Mouse (Mus musculus) bone marrow macrophage, adult 2 months (primary cell): ENCODE results near the gene Rbm33. TPM values are rescaled to one million over a fixed set of nuclear protein-coding genes. Genes with fewer than 3 reads are reported as not detected.

ENCODE experiments used
- H3K27ac ChIP-seq: 2 replicates; pipeline ENCODE4 v1.5.1; 2012; ENCODE audit warnings: low read depth, low read length; ENCODE audit not compliant: insufficient read depth
- H3K4me1 ChIP-seq: 2 replicates; pipeline ENCODE4 v1.6.1; 2012; ENCODE audit warnings: low read length; ENCODE audit not compliant: control insufficient read depth, insufficient read depth
- H3K4me3 ChIP-seq: 2 replicates; pipeline ENCODE4 v1.5.1; 2012; ENCODE audit warnings: mild to moderate bottlenecking, low read length, moderate library complexity; ENCODE audit not compliant: insufficient read depth
- CTCF ChIP-seq: IDR thresholded peaks from 2 replicates; pipeline ENCODE4 v1.5.1; 2012; ENCODE audit warnings: low read depth, mild to moderate bottlenecking, low read length, moderate library complexity
- POLR2A ChIP-seq: IDR thresholded peaks from 2 replicates; pipeline ENCODE4 v1.6.1; 2012; ENCODE audit warnings: mild to moderate bottlenecking, low read depth, low read length, borderline replicate concordance
- polyA plus RNA-seq: library from polyadenylated mRNA; stranded (reverse); fragments of >200 nt; gene quantifications from 2 replicates; pipeline ENCODE4 v1.2.4, GENCODE M21; 2012; ENCODE audit not compliant: missing spikeins, insufficient read depth, insufficient read length

Rbm33 gene
- polyA plus RNA-seq, 1 experiment = 42.6 TPM

- TF ChIP-seq POLR2A (no peak), CTCF (no peak)
- H3K4me3 ChIP-seq = no peak overlapping the region
- no peak overlapping the region for H3K27ac ChIP-seq
- H3K4me1 ChIP-seq = no peaks in the 10 kb centered on the region
Measured at GRCm38 (mm10) chr5:28459456-28460225, 142.7 kb downstream of the Rbm33 start.

DNA sequence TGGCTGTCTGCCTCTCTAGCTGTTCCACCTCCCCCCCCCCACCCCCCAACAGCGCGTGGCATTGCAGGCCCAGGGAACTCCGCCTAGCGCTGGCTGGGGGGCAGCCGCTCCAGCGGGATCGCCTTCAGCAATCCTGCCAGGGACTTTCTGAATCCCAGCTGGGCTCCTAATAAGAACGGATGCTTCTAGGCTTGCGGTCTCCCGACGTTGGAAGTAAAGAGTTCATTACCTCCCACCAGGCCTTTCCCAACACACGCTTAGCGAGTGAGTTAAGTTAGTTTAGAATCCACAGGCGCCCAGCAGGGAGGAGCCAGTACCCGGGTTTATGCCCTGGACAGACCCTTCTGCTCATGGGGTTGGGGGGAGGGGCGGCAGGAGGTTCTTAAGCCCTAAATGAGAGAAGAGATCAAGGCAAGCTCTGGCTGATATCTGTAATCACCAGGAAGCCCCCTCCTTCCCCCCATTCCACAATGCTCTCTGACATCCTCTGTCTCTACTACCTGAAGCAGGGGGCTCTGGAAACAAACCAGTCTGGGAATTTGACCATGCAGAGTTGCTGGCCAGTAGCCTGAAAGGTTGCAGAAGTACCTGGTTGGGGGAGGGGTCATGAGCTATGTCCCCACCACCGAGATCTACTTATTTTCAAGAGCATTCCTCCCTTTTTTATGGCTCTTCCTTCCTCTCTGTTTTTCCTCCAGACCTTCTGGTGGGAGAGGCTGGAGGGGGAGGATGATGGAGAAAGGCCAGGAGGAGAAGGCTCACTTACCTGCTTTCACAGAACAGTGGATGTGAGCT, 143.8 kb downstream of the Rbm33 start:
- H3K27ac ChIP-seq = no peak overlapping the region
- no peaks in the 10 kb centered on the region for H3K4me1 ChIP-seq
- TF ChIP-seq POLR2A (no peak), CTCF (no peak)
- H3K4me3 ChIP-seq = no peak overlapping the region

DNA sequence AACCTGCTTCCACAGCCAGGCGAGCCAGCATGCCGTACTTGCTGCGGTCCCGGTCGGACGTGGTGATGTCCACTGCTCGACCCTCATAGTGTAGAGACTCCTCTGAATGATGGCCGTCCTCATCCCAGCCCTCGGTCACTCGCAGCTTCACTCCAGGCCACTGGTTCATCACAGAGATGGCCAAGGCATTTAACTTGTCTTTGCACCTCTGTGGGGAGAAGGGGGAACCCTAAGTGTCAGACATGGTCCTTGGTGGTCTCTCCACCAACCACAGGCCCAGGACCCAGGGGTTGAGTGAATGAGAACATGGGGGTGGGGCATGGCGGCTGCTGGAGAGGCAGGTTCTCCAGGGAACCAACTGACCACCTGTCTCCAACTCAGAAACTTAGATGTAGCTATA, 144.5 kb downstream of the Rbm33 start:
- TF ChIP-seq CTCF (no peak), POLR2A (no peak)
- Histone ChIP-seq H3K27ac (no peak overlapping the region), H3K4me3 (no peak overlapping the region), H3K4me1 (no peaks in the 10 kb centered on the region)

- TF ChIP-seq CTCF (no peak), POLR2A (no peak)
- Histone ChIP-seq H3K4me1 (no peaks in the 10 kb centered on the region), H3K27ac (no peak overlapping the region), H3K4me3 (no peak overlapping the region)
Measured at GRCm38 (mm10) chr5:28462741-28463590, 146.0 kb downstream of the Rbm33 start.

DNA sequence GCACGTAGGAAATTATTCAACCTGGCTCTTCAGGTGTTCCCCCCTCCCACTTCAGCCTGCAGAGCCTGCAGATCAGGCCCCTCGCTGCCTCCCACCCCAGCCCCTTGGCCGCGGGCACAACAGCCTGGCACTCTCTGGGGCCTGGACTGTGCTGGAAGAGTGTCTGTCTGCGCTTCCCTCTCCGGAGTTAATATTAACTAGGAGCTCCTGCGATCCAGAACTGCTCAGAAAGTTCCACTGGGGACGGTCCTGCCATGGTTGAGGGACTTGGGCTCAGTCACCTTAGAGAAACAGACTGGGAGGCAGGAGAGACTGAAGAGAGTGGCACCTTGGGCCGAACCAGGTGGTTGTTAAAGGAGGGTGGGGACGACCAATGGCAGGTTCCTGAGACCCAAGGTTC, 146.7 kb downstream of the Rbm33 start:
- Histone ChIP-seq H3K4me3 (no peak overlapping the region), H3K27ac (no peak overlapping the region), H3K4me1 (no peaks in the 10 kb centered on the region)
- no peak for TF ChIP-seq CTCF
- no peak for TF ChIP-seq POLR2A

DNA sequence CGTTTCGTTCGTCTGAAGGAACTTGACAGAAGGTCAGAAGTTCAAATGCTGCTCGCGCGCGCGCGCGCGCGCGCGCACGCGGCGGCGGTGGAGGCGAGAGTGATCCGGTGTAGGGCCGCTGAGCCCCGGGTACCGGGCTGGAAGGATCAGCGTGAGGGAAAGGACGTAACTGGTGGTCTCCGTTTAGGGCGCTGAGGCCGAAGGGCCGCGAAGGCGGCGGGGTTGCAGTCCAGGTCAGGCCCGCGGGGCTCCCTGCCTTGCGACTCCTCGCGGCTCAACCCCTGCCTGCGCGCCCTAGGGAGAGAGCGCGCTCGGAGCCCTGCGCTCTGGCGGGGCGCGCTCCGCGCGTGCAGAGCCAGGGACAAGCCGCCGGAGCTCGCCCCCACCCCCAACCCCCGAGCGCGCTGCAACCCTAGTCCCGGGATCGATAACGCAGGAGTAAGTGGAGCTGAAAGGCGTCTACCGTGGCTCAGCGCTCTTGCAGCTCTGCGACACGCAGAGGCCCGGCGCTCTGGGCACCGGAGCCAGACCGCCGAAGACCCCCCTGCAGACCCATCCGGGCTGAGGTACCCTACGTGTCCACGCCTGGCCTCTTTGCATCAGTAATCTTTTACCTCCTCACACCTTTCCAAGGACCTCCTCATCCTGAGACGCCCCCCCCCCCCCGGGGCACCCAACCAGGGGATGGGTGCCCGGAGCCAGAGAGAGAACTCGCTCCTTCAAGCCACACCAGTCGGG, 147.6 kb downstream of the Rbm33 start:
- peak overlapping the region; percentile 46 for H3K4me3 ChIP-seq
- no peak for TF ChIP-seq POLR2A
- no peak for TF ChIP-seq CTCF
- no peak overlapping the region for H3K27ac ChIP-seq
- no peaks in the 10 kb centered on the region for H3K4me1 ChIP-seq

DNA sequence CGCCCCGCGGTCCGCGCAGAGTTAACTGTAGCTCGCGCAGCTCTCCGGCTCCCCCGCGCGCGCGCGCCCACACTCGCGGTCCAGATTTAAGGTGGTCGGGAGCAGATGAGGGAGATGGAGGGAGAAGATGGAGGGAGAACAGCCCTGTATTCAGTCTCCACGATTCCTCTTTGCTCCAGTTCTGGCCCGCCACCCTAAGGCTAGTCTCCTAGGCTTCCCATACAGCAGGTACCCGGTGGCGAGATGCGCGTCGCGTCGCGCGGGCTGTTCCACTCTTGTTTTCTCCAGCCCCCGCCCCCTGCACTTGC, 148.1 kb downstream of the Rbm33 start:
- TF ChIP-seq CTCF (no peak), POLR2A (no peak)
- H3K4me3 ChIP-seq = no peak overlapping the region
- no peak overlapping the region for H3K27ac ChIP-seq
- H3K4me1 ChIP-seq = no peaks in the 10 kb centered on the region

DNA sequence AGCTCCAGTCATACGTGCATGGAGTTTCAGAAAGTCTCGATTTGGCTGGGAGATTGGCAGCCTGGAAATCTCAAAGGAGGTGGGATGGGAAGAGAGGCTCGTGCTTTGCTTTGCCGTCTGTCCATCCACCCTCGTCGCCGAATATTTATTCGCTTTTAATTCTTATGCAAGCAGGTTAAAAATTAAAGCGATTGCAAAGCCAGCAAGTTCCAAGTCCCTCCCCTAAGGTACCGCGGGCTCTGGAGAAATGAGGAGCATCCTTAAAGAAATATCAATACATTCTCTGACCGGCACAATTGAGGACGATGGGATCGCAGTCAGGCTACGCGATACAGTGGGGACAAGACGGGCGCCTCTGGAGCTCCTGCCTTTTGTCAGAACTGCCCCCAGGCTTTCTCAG, 148.6 kb downstream of the Rbm33 start:
- no peak overlapping the region for H3K4me3 ChIP-seq
- H3K27ac ChIP-seq = no peak overlapping the region
- no peaks in the 10 kb centered on the region for H3K4me1 ChIP-seq
- TF ChIP-seq CTCF (no peak), POLR2A (no peak)

- Histone ChIP-seq H3K27ac (no peak overlapping the region), H3K4me3 (no peak overlapping the region), H3K4me1 (no peaks in the 10 kb centered on the region)
- no peak for TF ChIP-seq POLR2A
- no peak for TF ChIP-seq CTCF
Measured at GRCm38 (mm10) chr5:28466351-28466750, 149.4 kb downstream of the Rbm33 start.
